Mouse (Mus musculus) heart, postnatal 0 days (tissue): Measurements from ENCODE around the gene Ebi3. TPM values are rescaled to one million over a fixed set of nuclear protein-coding genes. Genes with fewer than 3 reads are reported as not detected.

Source experiments
- ATAC-seq: fragments of 200-750 bp; cut with Nextera tagmentation; 2 replicates; pipeline ENCODE4 v1.8.0; 2017; ENCODE audit warnings: low read depth, moderate number of reproducible peaks, moderate library complexity; ENCODE audit not compliant: insufficient read depth
- DNase-seq: peaks from one replicate; pipeline ENCODE4 v3.0.0-alpha.2; 2016; ENCODE audit warnings: low spot score
- H3K27ac ChIP-seq: fragments of 300-500 bp; sonication (generic); 2 replicates; pipeline ENCODE4 v1.5.1; 2014; ENCODE audit warnings: low read depth, mild to moderate bottlenecking
- H3K27me3 ChIP-seq: fragments of 300-500 bp; sonication (generic); 2 replicates; pipeline ENCODE4 v1.6.1; 2014; ENCODE audit warnings: low read length, mixed read lengths; ENCODE audit not compliant: control insufficient read depth, insufficient read depth
- H3K36me3 ChIP-seq: fragments of 300-500 bp; sonication (generic); replicated peaks from 2 replicates; pipeline ENCODE4 v1.6.1; 2014; ENCODE audit warnings: low read length, mixed read lengths; ENCODE audit not compliant: control insufficient read depth, insufficient read depth
- H3K4me1 ChIP-seq: fragments of 300-500 bp; sonication (generic); 2 replicates; pipeline ENCODE4 v1.6.1; 2014; ENCODE audit warnings: antibody characterized with exemption; ENCODE audit not compliant: control insufficient read depth, insufficient read depth
- H3K4me2 ChIP-seq: fragments of 300-500 bp; sonication (generic); 2 replicates; pipeline ENCODE4 v1.6.1; 2014; ENCODE audit warnings: low read depth, mild to moderate bottlenecking, low read length, moderate library complexity
- H3K4me3 ChIP-seq: fragments of 300-500 bp; sonication (generic); 2 replicates; pipeline ENCODE4 v1.5.1; 2014; ENCODE audit warnings: low read depth, low read length
- H3K9ac ChIP-seq: fragments of 300-500 bp; sonication (generic); replicated peaks from 2 replicates; pipeline ENCODE4 v1.6.1; 2014; ENCODE audit warnings: low read depth, low read length, mixed read lengths
- H3K9me3 ChIP-seq: fragments of 300-500 bp; sonication (generic); replicated peaks from 2 replicates; pipeline ENCODE4 v1.6.1; 2016; ENCODE audit warnings: low read length; ENCODE audit not compliant: control insufficient read depth
- CTCF ChIP-seq: IDR thresholded peaks from 2 replicates; pipeline ENCODE4 v1.5.1; 2016; ENCODE audit warnings: antibody characterized with exemption, control low read depth, low read depth
- EP300 ChIP-seq: IDR thresholded peaks from 2 replicates; pipeline ENCODE4 v1.6.1; 2016; ENCODE audit warnings: antibody characterized with exemption, low read depth
- WGBS: fragments of 180-500 bp; shearing (Covaris S2); extraction: QIAGEN DNeasy Blood & Tissue Kit; methylation state at CpG from one replicate; pipeline ENCODE4 v1.1.7; 2014; 5-methylcytosine and 5-hydroxymethylcytosine counted together
- polyA plus RNA-seq: library from polyadenylated mRNA; unstranded; fragments of >200 nt; fragmentation: Nextera tagmentation; extraction: Ambion mirVana; gene quantifications from 2 replicates; pipeline ENCODE4 v1.2.1, GENCODE M21; 2015
- total RNA-seq: library from RNA; depleted of rRNA; stranded (reverse); fragments of >200 nt; gene quantifications from 2 replicates; pipeline ENCODE4 v1.2.3, GENCODE M21; 2014; ENCODE audit warnings: low replicate concordance

Gene Ebi3
- total and polyA plus RNA-seq, 2 experiments from 2014 or later, result 0.37 TPM; not detected in 1

DNA sequence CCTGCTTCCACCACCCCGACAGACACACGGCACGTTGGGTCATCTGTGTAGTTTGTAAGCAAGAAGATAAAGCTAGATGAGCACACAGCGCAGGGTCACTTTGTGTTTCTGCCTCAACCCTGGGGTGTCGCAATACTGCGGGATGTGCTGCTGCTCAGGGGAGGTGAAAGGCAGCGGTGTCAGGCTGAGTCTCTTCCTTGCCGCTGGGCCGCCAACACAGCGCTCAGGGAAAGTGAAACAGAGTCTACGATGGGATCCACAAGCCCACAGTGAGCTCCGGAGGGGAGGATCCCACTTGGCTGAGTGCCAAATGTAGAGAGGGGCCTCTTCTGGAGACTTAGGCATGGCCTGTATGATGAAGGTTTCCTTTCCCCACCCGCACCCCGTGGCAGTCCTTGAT, 10.7 kb downstream of the Ebi3 start:
- Histone ChIP-seq H3K9ac (no peak overlapping the region), H3K27me3 (no peaks in the 10 kb centered on the region), H3K9me3 (no peaks in the 10 kb centered on the region), H3K4me3 (no peak overlapping the region), H3K36me3 (peaks cover 61% of the 10 kb centered on the region), H3K4me1 (peaks cover 4% of the 10 kb centered on the region; the same call in 1 of the 2 replicates), H3K4me2 (no peak overlapping the region), H3K27ac (no peak overlapping the region)
- DNase-seq, result no peak
- no peak for ATAC-seq
- 67% methylated on average over 14 of the region's 14 CpGs for WGBS
- TF ChIP-seq CTCF (no peak), EP300 (no peak)

DNA sequence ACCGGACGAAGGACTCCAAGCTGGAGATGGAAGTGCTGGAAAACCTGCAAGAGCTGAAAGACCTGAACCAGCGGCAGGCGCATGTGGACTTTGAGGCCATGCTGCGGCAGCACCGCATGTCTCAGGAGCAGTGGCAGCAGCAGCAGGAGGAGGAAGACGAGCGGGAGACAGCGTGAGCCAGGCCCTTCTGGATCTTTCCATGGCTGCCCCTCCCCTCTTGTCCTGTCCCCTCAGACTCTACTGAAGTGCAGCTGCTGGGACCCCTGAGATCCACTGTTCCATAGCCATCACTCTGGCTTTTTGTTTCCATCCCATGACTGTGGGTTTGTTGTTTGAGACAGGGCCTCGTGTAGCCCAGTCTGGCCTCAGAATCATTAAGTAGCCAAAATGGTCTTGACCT, 12.1 kb downstream of the Ebi3 start:
- Histone ChIP-seq H3K27me3 (no peaks in the 10 kb centered on the region), H3K4me3 (no peak overlapping the region), H3K4me2 (no peak overlapping the region), H3K27ac (no peak overlapping the region), H3K9me3 (no peaks in the 10 kb centered on the region), H3K36me3 (peaks cover 61% of the 10 kb centered on the region), H3K9ac (no peak overlapping the region), H3K4me1 (no peaks in the 10 kb centered on the region)
- 98% methylated on average over 10 of the region's 10 CpGs for WGBS
- ATAC-seq (no peak), DNase-seq (no peak)
- TF ChIP-seq EP300, result no peak
- no peak for TF ChIP-seq CTCF

DNA sequence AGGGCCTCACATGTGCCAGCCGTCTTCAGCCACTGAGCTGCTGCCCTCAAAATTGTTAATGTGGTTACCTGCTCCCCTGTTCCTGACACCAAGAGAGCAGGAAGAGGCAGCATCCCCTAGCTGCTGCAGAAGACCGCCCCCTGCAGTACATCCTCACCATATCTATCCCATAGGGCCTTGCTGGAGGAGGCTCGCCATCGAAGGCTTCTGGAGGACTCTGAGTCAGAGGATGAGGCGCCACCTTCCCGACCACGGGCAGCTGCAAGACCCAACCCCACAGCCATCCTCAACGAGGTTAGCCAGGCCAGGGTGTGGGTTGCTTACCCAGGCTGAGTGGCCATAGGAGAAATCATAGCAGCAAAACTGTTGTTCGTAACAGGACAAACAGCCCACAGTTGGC, 12.6 kb downstream of the Ebi3 start:
- H3K36me3 ChIP-seq, result peaks cover 61% of the 10 kb centered on the region
- ATAC-seq (no peak), DNase-seq (no peak)
- H3K27ac ChIP-seq, result no peak overlapping the region
- TF ChIP-seq CTCF (no peak), EP300 (no peak)
- no peak overlapping the region for H3K4me2 ChIP-seq
- no peak overlapping the region for H3K9ac ChIP-seq
- H3K4me3 ChIP-seq, result no peak overlapping the region
- 86% methylated on average over 9 of the region's 9 CpGs for WGBS
- no peaks in the 10 kb centered on the region for H3K9me3 ChIP-seq
- H3K4me1 ChIP-seq, result no peaks in the 10 kb centered on the region
- H3K27me3 ChIP-seq, result no peaks in the 10 kb centered on the region

DNA sequence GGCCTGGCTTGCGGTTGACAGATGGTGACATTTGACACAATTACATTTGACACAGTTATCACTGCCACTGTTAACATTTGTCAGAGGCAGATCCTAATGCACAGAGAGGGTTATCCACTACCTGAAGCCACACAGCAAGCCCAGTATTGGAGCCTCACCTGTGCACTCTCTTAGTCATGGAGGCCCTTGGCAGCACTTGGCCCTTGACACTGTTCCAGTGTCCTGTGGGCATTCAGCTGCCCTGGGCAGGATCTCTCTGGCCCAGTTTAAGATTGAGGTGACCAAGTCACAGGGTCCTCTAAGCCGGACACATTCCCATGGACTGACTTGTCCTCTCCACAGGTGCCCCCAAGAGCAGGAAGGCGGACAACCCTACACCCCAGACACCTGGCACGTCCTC, 14.7 kb downstream of the Ebi3 start:
- no peak for TF ChIP-seq CTCF
- no peak for TF ChIP-seq EP300
- ATAC-seq (no peak), DNase-seq (no peak)
- Histone ChIP-seq H3K27ac (no peak overlapping the region), H3K9ac (no peak overlapping the region), H3K4me1 (peaks cover 11% of the 10 kb centered on the region; the same call in 1 of the 2 replicates), H3K4me2 (no peak overlapping the region), H3K27me3 (peaks cover 15% of the 10 kb centered on the region), H3K36me3 (peaks cover 45% of the 10 kb centered on the region), H3K9me3 (no peaks in the 10 kb centered on the region), H3K4me3 (no peak overlapping the region)
- WGBS, result 94% methylated on average over 4 of the region's 4 CpGs

DNA sequence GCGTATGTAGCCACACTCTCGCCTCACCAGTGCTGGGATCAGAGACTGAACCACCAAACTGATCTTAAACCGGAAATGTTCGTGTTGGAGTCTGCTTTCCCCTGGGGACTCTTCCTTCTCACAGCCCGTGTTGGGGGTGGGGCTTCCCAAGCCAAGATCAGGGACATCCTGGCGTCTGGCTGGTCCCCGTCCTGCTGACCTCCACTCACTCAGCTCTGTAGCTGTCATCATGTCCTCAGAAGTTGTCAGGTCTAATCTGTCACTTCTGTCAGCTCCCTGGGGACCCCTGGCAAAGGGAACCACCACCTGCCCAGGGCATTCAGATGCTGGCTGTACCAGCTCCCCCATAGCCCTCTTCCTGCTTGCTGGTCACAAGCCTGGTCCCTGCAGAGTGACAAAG, 15.8 kb downstream of the Ebi3 start:
- H3K27me3 ChIP-seq, result peaks cover 15% of the 10 kb centered on the region
- ATAC-seq (peak; percentile 24; the same call in 1 of the 2 replicates), DNase-seq (no peak)
- no peaks in the 10 kb centered on the region for H3K9me3 ChIP-seq
- H3K9ac ChIP-seq, result no peak overlapping the region; the same call in 1 of the 2 replicates
- WGBS, result 33% methylated on average over 7 of the region's 7 CpGs
- no peak overlapping the region for H3K4me3 ChIP-seq
- H3K4me2 ChIP-seq, result no peak overlapping the region
- no peak overlapping the region for H3K27ac ChIP-seq
- no peak for TF ChIP-seq CTCF
- TF ChIP-seq EP300, result no peak
- H3K36me3 ChIP-seq, result peaks cover 42% of the 10 kb centered on the region
- peaks cover 11% of the 10 kb centered on the region; the same call in 1 of the 2 replicates for H3K4me1 ChIP-seq

DNA sequence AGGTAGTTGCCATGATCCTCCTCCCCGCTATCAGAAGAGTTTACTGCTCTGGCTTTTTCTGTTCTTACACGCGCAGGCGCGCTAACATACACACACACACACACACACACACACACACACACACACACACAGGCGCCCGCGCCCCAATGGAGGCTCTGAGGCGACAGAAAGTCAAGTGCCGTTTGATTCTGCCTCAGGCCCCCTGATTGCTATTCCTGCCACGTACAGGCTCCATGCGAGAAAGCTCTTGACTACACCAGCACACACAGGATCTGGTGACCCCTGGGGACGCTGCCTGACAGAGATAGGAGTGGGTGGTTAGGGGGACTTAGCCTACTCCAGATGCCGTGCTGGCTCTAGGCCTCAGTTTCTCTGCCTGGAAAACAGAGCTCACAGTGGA, 17.1 kb downstream of the Ebi3 start:
- peaks cover 11% of the 10 kb centered on the region; the same call in 1 of the 2 replicates for H3K4me1 ChIP-seq
- H3K4me2 ChIP-seq, result no peak overlapping the region
- peaks cover 32% of the 10 kb centered on the region for H3K36me3 ChIP-seq
- H3K27ac ChIP-seq, result no peak overlapping the region
- no peak for ATAC-seq
- WGBS, result 33% methylated on average over 14 of the region's 14 CpGs
- H3K4me3 ChIP-seq, result no peak overlapping the region
- H3K9ac ChIP-seq, result no peak overlapping the region
- DNase-seq, result no peak
- no peaks in the 10 kb centered on the region for H3K9me3 ChIP-seq
- no peak for TF ChIP-seq EP300
- peaks cover 15% of the 10 kb centered on the region for H3K27me3 ChIP-seq
